Mouse (Mus musculus) forebrain, embryonic 15.5 days (tissue): ENCODE measurements at regions not wholly inside any gene's neighbourhood (a gene's known extent, or its start where the extent isn't known, plus 50 kb on each side); places are given as distances from the start of the nearest gene placed in this dataset.
A peak's percentile ranks its signal among the peaks of the same experiment; 100 is the strongest.
"Not testable (repeated sequence)": the region's sequence is repeated elsewhere in the genome, so short reads cannot be mapped to it uniquely, and the experiment has no call there.

Source experiments
- ATAC-seq: fragments of 200-750 bp; cut with Nextera tagmentation; replicated peaks from 2 replicates; pipeline ENCODE4 v1.8.0; 2017; ENCODE audit warnings: mild to moderate bottlenecking, moderate TSS enrichment, moderate library complexity
- H3K27ac ChIP-seq: fragments of 300-500 bp; sonication (generic); replicated peaks from 2 replicates; pipeline ENCODE4 v1.5.1; 2015; ENCODE audit warnings: mild to moderate bottlenecking, inconsistent platforms
- H3K27me3 ChIP-seq: fragments of 300-500 bp; sonication (generic); 2 replicates; pipeline ENCODE4 v1.6.1; 2015; ENCODE audit warnings: inconsistent platforms
- H3K36me3 ChIP-seq: fragments of 300-500 bp; sonication (generic); 2 replicates; pipeline ENCODE4 v1.6.1; 2015; ENCODE audit warnings: mild to moderate bottlenecking, inconsistent platforms
- H3K4me1 ChIP-seq: fragments of 300-500 bp; sonication (generic); 2 replicates; pipeline ENCODE4 v1.6.1; 2015; ENCODE audit warnings: inconsistent platforms
- H3K4me2 ChIP-seq: fragments of 300-500 bp; sonication (generic); replicated peaks from 2 replicates; pipeline ENCODE4 v1.6.1; 2015; ENCODE audit warnings: mild to moderate bottlenecking, inconsistent platforms
- H3K4me3 ChIP-seq: fragments of 300-500 bp; sonication (generic); 2 replicates; pipeline ENCODE4 v1.5.1; 2015; ENCODE audit warnings: mild to moderate bottlenecking, inconsistent platforms
- H3K9ac ChIP-seq: fragments of 300-500 bp; sonication (generic); replicated peaks from 2 replicates; pipeline ENCODE4 v1.6.1; 2015; ENCODE audit warnings: mild to moderate bottlenecking, inconsistent platforms
- H3K9me3 ChIP-seq: fragments of 300-500 bp; sonication (generic); 2 replicates; pipeline ENCODE4 v1.6.1; 2016; ENCODE audit warnings: inconsistent platforms
- WGBS: fragments of 180-500 bp; shearing (Covaris S2); methylation state at CpG from one replicate; pipeline ENCODE4 v1.1.7; 2015; ENCODE audit warnings: mixed read lengths; 5-methylcytosine and 5-hydroxymethylcytosine counted together

GRCm38 (mm10) chr1:48792573-48792972, 1899.9 kb upstream of the Slc39a10 start:
- 53% methylated on average over 2 of the region's 2 CpGs for WGBS
- no peak overlapping the region for H3K9ac ChIP-seq
- no peak overlapping the region for H3K4me3 ChIP-seq
- no peaks in the 10 kb centered on the region for H3K9me3 ChIP-seq
- no peak overlapping the region for H3K27ac ChIP-seq
- ATAC-seq, result peak; percentile 67
- no peaks in the 10 kb centered on the region for H3K4me1 ChIP-seq
- H3K27me3 ChIP-seq, result no peaks in the 10 kb centered on the region
- no peaks in the 10 kb centered on the region for H3K36me3 ChIP-seq
- H3K4me2 ChIP-seq, result no peak overlapping the region

- no peak overlapping the region for H3K27ac ChIP-seq
- ATAC-seq, result no peak
- H3K4me2 ChIP-seq, result no peak overlapping the region
- H3K4me1 ChIP-seq, result no peaks in the 10 kb centered on the region
- H3K36me3 ChIP-seq, result no peaks in the 10 kb centered on the region
- WGBS, result 61% methylated on average over 4 of the region's 4 CpGs
- no peak overlapping the region for H3K4me3 ChIP-seq
- H3K9me3 ChIP-seq, result no peaks in the 10 kb centered on the region
- no peaks in the 10 kb centered on the region for H3K27me3 ChIP-seq
- H3K9ac ChIP-seq, result no peak overlapping the region
These were observed 1860.7 kb upstream of the Slc39a10 start for GRCm38 (mm10) chr1:48753252-48753755.

DNA sequence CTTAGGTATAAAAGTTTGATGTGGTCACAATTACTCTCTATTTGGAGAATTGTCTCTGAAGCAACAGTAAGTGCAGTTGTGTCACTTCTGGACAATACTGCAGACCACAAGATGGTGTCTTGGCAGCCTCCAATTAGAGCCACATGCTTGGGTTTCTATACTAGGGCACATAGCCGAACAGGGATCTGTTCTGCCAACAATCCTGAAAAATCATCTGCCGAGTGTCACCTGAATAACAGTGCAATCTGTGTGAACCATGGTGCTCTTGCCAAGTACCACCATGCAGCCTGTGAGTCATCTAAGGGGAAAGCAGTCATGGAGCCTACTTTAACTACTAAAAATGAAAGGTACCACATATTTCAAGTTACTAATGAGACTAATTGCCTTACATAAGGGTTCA, 1840.9 kb upstream of the Slc39a10 start:
- Histone ChIP-seq H3K4me3 (no peak overlapping the region), H3K9ac (no peak overlapping the region), H3K36me3 (no peaks in the 10 kb centered on the region), H3K27me3 (no peaks in the 10 kb centered on the region), H3K27ac (no peak overlapping the region), H3K9me3 (no peaks in the 10 kb centered on the region), H3K4me2 (no peak overlapping the region), H3K4me1 (no peaks in the 10 kb centered on the region)
- no peak for ATAC-seq
- 70% methylated on average over 2 of the region's 2 CpGs for WGBS

DNA sequence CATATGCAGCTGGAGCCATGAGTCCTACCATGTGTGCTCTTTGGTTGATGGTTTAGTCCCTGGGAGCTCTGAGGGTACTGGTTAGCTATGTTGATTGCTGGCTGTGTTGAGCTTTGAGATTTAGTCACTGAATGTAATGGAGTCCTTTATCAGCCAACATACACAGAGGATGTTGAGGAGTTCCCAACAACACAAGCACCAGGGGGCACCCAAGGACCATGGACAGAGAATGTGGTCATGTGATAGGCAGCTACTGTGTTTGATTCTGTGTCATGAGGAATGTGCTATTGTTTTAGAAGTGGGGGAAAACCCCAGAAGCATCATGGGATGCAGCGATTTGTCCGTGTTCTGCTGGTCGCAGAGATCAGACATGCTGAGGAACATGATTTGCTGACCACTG, 1816.0 kb upstream of the Slc39a10 start:
- not testable (repeated sequence) for ATAC-seq, H3K27ac ChIP-seq, H3K36me3 ChIP-seq, H3K4me1 ChIP-seq, H3K4me2 ChIP-seq, H3K4me3 ChIP-seq, H3K9me3 ChIP-seq, H3K27me3 ChIP-seq, H3K9ac ChIP-seq
- WGBS, result 85% methylated on average over 3 of the region's 3 CpGs
